In the genomic region with DNA sequence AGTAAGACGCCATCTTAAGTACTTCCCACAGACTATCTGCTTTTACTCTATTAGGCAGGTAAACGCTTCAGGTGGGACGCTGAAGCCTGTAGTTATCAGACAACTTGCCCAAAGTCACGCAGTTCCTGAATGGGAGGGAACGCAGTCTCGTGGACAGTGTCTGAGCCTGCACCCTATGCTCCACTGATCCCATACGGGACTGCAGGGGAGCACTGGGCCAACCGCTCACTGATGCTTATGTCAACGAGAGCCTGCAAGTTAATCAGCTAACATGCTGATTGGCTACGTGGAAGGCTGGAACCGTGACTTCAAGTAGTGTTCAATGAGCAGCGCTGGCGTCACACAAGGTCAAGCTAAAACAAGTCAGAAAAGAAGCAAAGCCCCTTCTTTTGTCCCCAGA, we compare ENCODE assay signal across 8 mouse cellular contexts. TPM values are rescaled to one million over a fixed set of nuclear protein-coding genes. Genes with fewer than 3 reads are reported as not detected.
DNase-seq lines count a peak whose midpoint lies in the region; ATAC-seq and TF ChIP-seq lines count a peak whose summit lies in the region.

No protein-coding gene starts in this region.

- TF ChIP-seq EP300 in MEL (IDR thresholded peaks at IDR 0.05; ENCODE audit: low read depth in 1 of 2, low read length in 2 of 2): no peak

- peak overlapping the region; percentile 90 to 96 for H3K4me3 ChIP-seq in MEL (ENCODE audit: control insufficient read depth in 1 of 2, insufficient read depth in 1 of 2, low read depth in 2 of 2, low read length in 2 of 2)
- H3K4me3 ChIP-seq in erythroblast, embryonic 14.5 days (replicated peaks): peak overlapping the region; percentile 68
- H3K4me3 ChIP-seq in intestine, embryonic 14.5 days (ENCODE audit: low read depth, low read length): peak overlapping the region; percentile 92
- peak overlapping the region; percentile 89 for H3K4me3 ChIP-seq in liver, embryonic 16.5 days (ENCODE audit: low read depth, low read length)

- peaks cover 85% of the 10 kb centered on the region for H3K79me2 ChIP-seq in MEL (ENCODE audit: control insufficient read depth, insufficient read depth, low read length, poor library complexity)

- 27% methylated on average over 13 of the region's 13 CpGs for WGBS in intestine, embryonic 14.5 days
- 8% methylated on average over 13 of the region's 13 CpGs for WGBS in liver, embryonic 16.5 days (ENCODE audit: insufficient replicate concordance)

- peaks cover 9 to 29% of the 10 kb centered on the region in 2 experiments for H3K4me1 ChIP-seq in MEL (ENCODE audit: control insufficient read depth in 1 of 2, insufficient read depth in 2 of 2, low read length in 2 of 2)
- H3K4me1 ChIP-seq in erythroblast, embryonic 14.5 days (ENCODE audit: control insufficient read depth): peaks cover 82% of the 10 kb centered on the region
- H3K4me1 ChIP-seq in intestine, embryonic 14.5 days (replicated peaks; ENCODE audit: control insufficient read depth, insufficient read depth, low read length): peaks cover 19% of the 10 kb centered on the region
- peaks cover 48% of the 10 kb centered on the region for H3K4me1 ChIP-seq in liver, embryonic 16.5 days (ENCODE audit: control insufficient read depth, low read depth, low read length)

- H3K27me3 ChIP-seq in MEL (ENCODE audit: control insufficient read depth in 1 of 2, insufficient read depth in 2 of 2, low read length in 2 of 2): no peaks in the 10 kb centered on the region
- no peaks in the 10 kb centered on the region for H3K27me3 ChIP-seq in erythroblast, embryonic 14.5 days (ENCODE audit: control insufficient read depth)
- no peaks in the 10 kb centered on the region for H3K27me3 ChIP-seq in intestine, embryonic 14.5 days (replicated peaks; ENCODE audit: control insufficient read depth, insufficient read depth, low read length)
- no peaks in the 10 kb centered on the region for H3K27me3 ChIP-seq in liver, embryonic 16.5 days (ENCODE audit: control insufficient read depth, insufficient read depth, low read depth, low read length)

- peak in 1 of 2 experiments; percentile 39; a peak in 1 of 4 replicates for TF ChIP-seq POLR2A in MEL (IDR thresholded peaks at IDR 0.05; ENCODE audit: control insufficient read depth in 1 of 2, insufficient read depth in 1 of 2, low read depth in 1 of 2, low read length in 2 of 2, poor library complexity in 1 of 2)

- no peak for TF ChIP-seq CTCF in MEL (IDR thresholded peaks at IDR 0.05 in 2 of 3, conservative IDR thresholded peaks at IDR 0.05 in 1 of 3; ENCODE audit: control insufficient read depth in 1 of 3, insufficient read depth in 1 of 3, low read depth in 2 of 3, low read length in 3 of 3, poor library complexity in 1 of 3, severe bottlenecking in 1 of 3)

- DNase-seq in B cell, adult 2 months: peak; percentile 32 to 38
- peak; percentile 83 for DNase-seq in MEL (ENCODE audit: low read depth, low spot score)
- peak; percentile 61 for DNase-seq in intestine, embryonic 14.5 days (ENCODE audit: low spot score)
- peak; percentile 15 for DNase-seq in retina, embryonic 14.5 days (ENCODE audit: low spot score)
- no peak for DNase-seq in gastrocnemius, adult 18-20 months (ENCODE audit: low spot score)
- DNase-seq in right cerebral cortex, postnatal 4 days: no peak

- no peak for TF ChIP-seq RAD21 in MEL (IDR thresholded peaks at IDR 0.05; ENCODE audit: low read depth, low read length)

- H3K36me3 ChIP-seq in MEL (ENCODE audit: control insufficient read depth in 1 of 2, insufficient read depth in 2 of 2, low read length in 2 of 2): peaks cover 18 to 49% of the 10 kb centered on the region in 2 experiments
- peaks cover 67% of the 10 kb centered on the region for H3K36me3 ChIP-seq in erythroblast, embryonic 14.5 days (ENCODE audit: control insufficient read depth)
- peaks cover 10% of the 10 kb centered on the region for H3K36me3 ChIP-seq in intestine, embryonic 14.5 days (ENCODE audit: control insufficient read depth, insufficient read depth, low read length)
- H3K36me3 ChIP-seq in liver, embryonic 16.5 days (ENCODE audit: control insufficient read depth, insufficient read depth): no peaks in the 10 kb centered on the region

- no peak for ATAC-seq in intestine, embryonic 14.5 days (replicated peaks; ENCODE audit: low FRiP score, low TSS enrichment, low read depth)
- peak; percentile 64 for ATAC-seq in liver, embryonic 16.5 days (ENCODE audit: low read depth)

- no peaks in the 10 kb centered on the region for H3K9me3 ChIP-seq in MEL (replicated peaks; ENCODE audit: insufficient read depth, low read length)
- H3K9me3 ChIP-seq in erythroblast, embryonic 14.5 days (ENCODE audit: control insufficient read depth, low read length): no peaks in the 10 kb centered on the region
- H3K9me3 ChIP-seq in intestine, embryonic 14.5 days (ENCODE audit: control insufficient read depth, low read length): no peaks in the 10 kb centered on the region
- H3K9me3 ChIP-seq in liver, embryonic 16.5 days (replicated peaks; ENCODE audit: control insufficient read depth, low read length): no peaks in the 10 kb centered on the region

- H3K27ac ChIP-seq in MEL (ENCODE audit: control insufficient read depth, low read depth, low read length): peak overlapping the region; percentile 80
- H3K27ac ChIP-seq in intestine, embryonic 14.5 days (ENCODE audit: low read depth): peak overlapping the region; percentile 27; the same call in 1 of the 2 replicates
- peak overlapping the region; percentile 84 for H3K27ac ChIP-seq in liver, embryonic 16.5 days (ENCODE audit: low read length)

- peak overlapping the region; percentile 78 for H3K4me2 ChIP-seq in intestine, embryonic 14.5 days (ENCODE audit: low read length)
- H3K4me2 ChIP-seq in liver, embryonic 16.5 days (ENCODE audit: low read depth, low read length): peak overlapping the region; percentile 94

- peak overlapping the region; percentile 98 for H3K9ac ChIP-seq in MEL (ENCODE audit: control insufficient read depth, low read depth, low read length, poor library complexity, severe bottlenecking)
- peak overlapping the region; percentile 89 for H3K9ac ChIP-seq in intestine, embryonic 14.5 days (ENCODE audit: low read length)
- H3K9ac ChIP-seq in liver, embryonic 16.5 days (ENCODE audit: low read depth, low read length): peak overlapping the region; percentile 89

TF ChIP-seq in MEL, 35 proteins besides CTCF, POLR2A, EP300 and RAD21:
- no peak for TF ChIP-seq POLR2AphosphoS5 (IDR thresholded peaks at IDR 0.05; ENCODE audit: borderline replicate concordance, low read depth, low read length)
- TF ChIP-seq SIN3A (IDR thresholded peaks at IDR 0.05; ENCODE audit: low read length): peak; percentile 23

RNA-seq across cellular contexts. Expression of a gene that starts 1.4 kb away (rescaled TPM):
- 85.9 and 86.3 TPM in 2 replicates for total RNA-seq in MEL (2012; rRNA removed)
- polyA plus RNA-seq in MEL (2012; ENCODE audit: insufficient read depth in 1 of 2, insufficient read length in 2 of 2, low read depth in 1 of 2, low replicate concordance in 2 of 2, missing spikeins in 1 of 2): 10 to 100 TPM in 1 of 2 experiments, not detected in 1; 88.4 TPM
- 1.8 TPM in 2 replicates for polyA plus RNA-seq in erythroblast, embryonic 14.5 days (2012)
- 52.7 and 53.6 TPM in 2 replicates for polyA plus RNA-seq in intestine, embryonic 14.5 days (2014; fragmentation: Nextera tagmentation; extraction: Ambion mirVana)
- 18.8 and 19.6 TPM in 2 replicates for polyA plus RNA-seq in liver, embryonic 16.5 days (2015; fragmentation: Nextera tagmentation; extraction: Ambion mirVana)
- total RNA-seq in gastrocnemius, adult 18-20 months (2021): 10 to 100 TPM; 11.9 to 13.8 TPM

RNA-seq across cellular contexts. Expression of a gene that starts 1.5 kb away (rescaled TPM):
- total RNA-seq in MEL (2012; rRNA removed): 39.7 and 40.1 TPM in 2 replicates
- polyA plus RNA-seq in MEL (2012; ENCODE audit: insufficient read depth in 1 of 2, insufficient read length in 2 of 2, low read depth in 1 of 2, low replicate concordance in 2 of 2, missing spikeins in 1 of 2): 10 to 100 TPM; 31.6 to 82.4 TPM
- 0.09 and 0.17 TPM in 2 replicates for polyA plus RNA-seq in erythroblast, embryonic 14.5 days (2012)
- 9.4 and 9.6 TPM in 2 replicates for polyA plus RNA-seq in intestine, embryonic 14.5 days (2014; fragmentation: Nextera tagmentation; extraction: Ambion mirVana)
- polyA plus RNA-seq in liver, embryonic 16.5 days (2015; fragmentation: Nextera tagmentation; extraction: Ambion mirVana): 2.3 and 2.4 TPM in 2 replicates
- total RNA-seq in gastrocnemius, adult 18-20 months (2021): 1 to 10 TPM; 5.3 to 6.3 TPM

RNA-seq across cellular contexts. Expression of a gene that starts 36.9 kb away (rescaled TPM):
- total RNA-seq in MEL (2012; rRNA removed): 26.1 and 37.8 TPM in 2 replicates
- polyA plus RNA-seq in MEL (2012; ENCODE audit: insufficient read depth in 1 of 2, insufficient read length in 2 of 2, low read depth in 1 of 2, low replicate concordance in 2 of 2, missing spikeins in 1 of 2): 10 to 100 TPM; 32.6 to 33.7 TPM
- polyA plus RNA-seq in erythroblast, embryonic 14.5 days (2012): 12.9 and 15.2 TPM in 2 replicates
- 20.5 and 22.2 TPM in 2 replicates for polyA plus RNA-seq in intestine, embryonic 14.5 days (2014; fragmentation: Nextera tagmentation; extraction: Ambion mirVana)
- 130 and 131 TPM in 2 replicates for polyA plus RNA-seq in liver, embryonic 16.5 days (2015; fragmentation: Nextera tagmentation; extraction: Ambion mirVana)
- 10 to 100 TPM; 16.5 to 17.5 TPM for total RNA-seq in gastrocnemius, adult 18-20 months (2021)

Comparison
In these comparisons a context has a peak if more than half of its experiments do, and no peak if none do; other contexts are left out.
1. DNase-seq: peak in B cell, adult 2 months (2 of 2), MEL (single experiment), intestine, embryonic 14.5 days (single experiment) and retina, embryonic 14.5 days (single experiment); none in gastrocnemius, adult 18-20 months (single experiment) and right cerebral cortex, postnatal 4 days (single experiment).
2. H3K27ac ChIP-seq: peak in every context shown above with its lines; median percentile 84 in liver, embryonic 16.5 days; 80 in MEL; 27 in intestine, embryonic 14.5 days.
3. Peak in every context shown above with its lines, with median percentiles within 50 percentile points of each other: H3K4me3 ChIP-seq and H3K9ac ChIP-seq.